Comparison of ENCODE assay signal across 8 mouse cellular contexts in genomic region chrX:151046321-151046720, GRCm38 (mm10). TPM values are rescaled to one million over a fixed set of nuclear protein-coding genes. Genes with fewer than 3 reads are reported as not detected.
DNase-seq lines count a peak whose midpoint lies in the region; ATAC-seq and TF ChIP-seq lines count a peak whose summit lies in the region.

No protein-coding gene starts in this region.

- H3K9ac ChIP-seq in heart, embryonic 12.5 days: peak overlapping the region; percentile 92; the same call in 1 of the 2 replicates
- no peak overlapping the region for H3K9ac ChIP-seq in liver, embryonic 13.5 days

- H3K4me1 ChIP-seq in heart, embryonic 12.5 days (replicated peaks): peaks cover 19% of the 10 kb centered on the region
- H3K4me1 ChIP-seq in thymus, adult 2 months (replicated peaks; ENCODE audit: control insufficient read depth, insufficient read depth, low read length): peaks cover 4% of the 10 kb centered on the region
- no peaks in the 10 kb centered on the region for H3K4me1 ChIP-seq in liver, embryonic 13.5 days (replicated peaks)

- 43% methylated on average over 11 of the region's 11 CpGs for WGBS in heart, embryonic 12.5 days
- 79% methylated on average over 11 of the region's 11 CpGs for WGBS in thymus, adult 2 months
- 51% methylated on average over 11 of the region's 11 CpGs for WGBS in liver, embryonic 13.5 days (ENCODE audit: insufficient replicate concordance)

- peak overlapping the region; percentile 86 for H3K4me3 ChIP-seq in heart, embryonic 12.5 days
- H3K4me3 ChIP-seq in thymus, adult 2 months (ENCODE audit: control insufficient read depth, insufficient read depth, low read length): peak overlapping the region; percentile 70; the same call in 1 of the 2 replicates
- no peak overlapping the region for H3K4me3 ChIP-seq in liver, embryonic 13.5 days (replicated peaks)

- peak overlapping the region; percentile 74 for H3K4me2 ChIP-seq in heart, embryonic 12.5 days
- peak overlapping the region; percentile 66 for H3K4me2 ChIP-seq in liver, embryonic 13.5 days

- TF ChIP-seq POLR2A in thymus, adult 2 months (IDR thresholded peaks at IDR 0.05; ENCODE audit: control insufficient read depth, extremely low read depth, insufficient read depth, low read length, poor library complexity): no peak

- 0 out of 2 replicates have a peak, but pooled peaks cover 5% of the 10 kb centered on the region for H3K9me3 ChIP-seq in heart, embryonic 12.5 days (replicated peaks)
- no peaks in the 10 kb centered on the region for H3K9me3 ChIP-seq in liver, embryonic 13.5 days (replicated peaks)

- no peaks in the 10 kb centered on the region for H3K36me3 ChIP-seq in heart, embryonic 12.5 days
- no peaks in the 10 kb centered on the region for H3K36me3 ChIP-seq in thymus, adult 2 months (ENCODE audit: control insufficient read depth, insufficient read depth, low read length)
- no peaks in the 10 kb centered on the region for H3K36me3 ChIP-seq in liver, embryonic 13.5 days

- 0 out of 2 replicates have a peak, but pooled peaks have one; percentile 13 for ATAC-seq in heart, embryonic 12.5 days (ENCODE audit: insufficient number of reproducible peaks, low FRiP score)
- no peak for ATAC-seq in liver, embryonic 13.5 days (ENCODE audit: low read depth)

- no peak for DNase-seq in heart, adult 11 months
- no peak for DNase-seq in thymus, adult 2 months
- DNase-seq in thymus, postnatal 10 days (ENCODE audit: low spot score in 2 of 2): no peak
- no peak for DNase-seq in liver, embryonic 13.5 days
- no peak for DNase-seq in embryo, embryonic 10.5 days (ENCODE audit: low spot score)
- no peak for DNase-seq in natural killer cell, adult 2 months (ENCODE audit: low spot score in 2 of 2)
- no peak for DNase-seq in frontal cortex, postnatal 10 days (ENCODE audit: low spot score in 2 of 2)

- no peak for TF ChIP-seq CTCF in thymus, adult 2 months (IDR thresholded peaks at IDR 0.05; ENCODE audit: borderline replicate concordance, control insufficient read depth, extremely low read depth, insufficient read depth, low read length, poor library complexity)

- no peaks in the 10 kb centered on the region for H3K27me3 ChIP-seq in heart, embryonic 12.5 days (replicated peaks)
- no peaks in the 10 kb centered on the region for H3K27me3 ChIP-seq in thymus, adult 2 months (ENCODE audit: control insufficient read depth, insufficient read depth, low read length)
- peaks cover 47% of the 10 kb centered on the region for H3K27me3 ChIP-seq in liver, embryonic 13.5 days

- peak overlapping the region; percentile 89; the same call in 1 of the 2 replicates for H3K27ac ChIP-seq in heart, embryonic 12.5 days (ENCODE audit: poor library complexity, severe bottlenecking)
- H3K27ac ChIP-seq in thymus, adult 2 months (ENCODE audit: control insufficient read depth, insufficient read depth, low read length): no peak overlapping the region
- no peak overlapping the region for H3K27ac ChIP-seq in liver, embryonic 13.5 days

RNA-seq across cellular contexts. Expression of gene Fgd1, which starts 0.4 kb away (rescaled TPM):
- 9.3 and 10.1 TPM in 2 replicates for polyA plus RNA-seq in heart, embryonic 12.5 days (2016; fragmentation: Nextera tagmentation; extraction: Ambion mirVana)
- polyA plus RNA-seq in thymus, adult 2 months (2012; rRNA removed): 3.4 and 4.0 TPM in 2 replicates
- polyA plus RNA-seq in liver, embryonic 13.5 days (2015; fragmentation: Nextera tagmentation; extraction: Ambion mirVana): 1.8 and 2.2 TPM in 2 replicates

RNA-seq across cellular contexts. Expression of gene Gnl3l, which starts 29.2 kb away (rescaled TPM):
- polyA plus RNA-seq in heart, embryonic 12.5 days (2016; fragmentation: Nextera tagmentation; extraction: Ambion mirVana): 28.7 and 29.8 TPM in 2 replicates
- polyA plus RNA-seq in thymus, adult 2 months (2012; rRNA removed): 14.3 and 15.3 TPM in 2 replicates
- polyA plus RNA-seq in liver, embryonic 13.5 days (2015; fragmentation: Nextera tagmentation; extraction: Ambion mirVana): 14.6 and 18.1 TPM in 2 replicates

RNA-seq across cellular contexts. Expression of gene Tsr2, which starts 50.0 kb away (rescaled TPM):
- 20.8 and 22.1 TPM in 2 replicates for polyA plus RNA-seq in heart, embryonic 12.5 days (2016; fragmentation: Nextera tagmentation; extraction: Ambion mirVana)
- 5.0 and 5.8 TPM in 2 replicates for polyA plus RNA-seq in thymus, adult 2 months (2012; rRNA removed)
- polyA plus RNA-seq in liver, embryonic 13.5 days (2015; fragmentation: Nextera tagmentation; extraction: Ambion mirVana): 16.4 and 18.2 TPM in 2 replicates
